Mouse (Mus musculus) liver, embryonic 12.5 days (tissue): Measurements from ENCODE around the gene Tapt1. TPM values are rescaled to one million over a fixed set of nuclear protein-coding genes. Genes with fewer than 3 reads are reported as not detected.

Experiments
- ATAC-seq: fragments of 200-750 bp; cut with Nextera tagmentation; 2 replicates; pipeline ENCODE4 v1.8.0; 2017; ENCODE audit warnings: moderate number of reproducible peaks, mild to moderate bottlenecking, moderate library complexity
- H3K27ac ChIP-seq: fragments of 300-500 bp; sonication (generic); 2 replicates; pipeline ENCODE4 v1.5.1; 2016; ENCODE audit warnings: mild to moderate bottlenecking
- H3K27me3 ChIP-seq: fragments of 300-500 bp; sonication (generic); replicated peaks from 2 replicates; pipeline ENCODE4 v1.6.1; 2016; ENCODE audit warnings: mild to moderate bottlenecking, moderate library complexity
- H3K36me3 ChIP-seq: fragments of 300-500 bp; sonication (generic); 2 replicates; pipeline ENCODE4 v1.6.1; 2016; ENCODE audit warnings: mild to moderate bottlenecking, moderate library complexity
- H3K4me1 ChIP-seq: fragments of 300-500 bp; sonication (generic); 2 replicates; pipeline ENCODE4 v1.6.1; 2016
- H3K4me2 ChIP-seq: fragments of 300-500 bp; sonication (generic); 2 replicates; pipeline ENCODE4 v1.6.1; 2016; ENCODE audit warnings: mild to moderate bottlenecking, moderate library complexity
- H3K4me3 ChIP-seq: fragments of 300-500 bp; sonication (generic); 2 replicates; pipeline ENCODE4 v1.5.1; 2016; ENCODE audit warnings: mild to moderate bottlenecking, moderate library complexity
- H3K9ac ChIP-seq: fragments of 300-500 bp; sonication (generic); 2 replicates; pipeline ENCODE4 v1.6.1; 2016; ENCODE audit warnings: mild to moderate bottlenecking, moderate library complexity
- H3K9me3 ChIP-seq: fragments of 300-500 bp; sonication (generic); replicated peaks from 2 replicates; pipeline ENCODE4 v1.6.1; 2016; ENCODE audit warnings: mild to moderate bottlenecking, moderate library complexity
- WGBS: fragments of 180-500 bp; shearing (Covaris S2); methylation state at CpG from one replicate; pipeline ENCODE4 v1.1.7; 2016; ENCODE audit not compliant: insufficient replicate concordance; 5-methylcytosine and 5-hydroxymethylcytosine counted together
- polyA plus RNA-seq: library from polyadenylated mRNA; unstranded; fragments of >200 nt; fragmentation: Nextera tagmentation; extraction: Ambion mirVana; gene quantifications from 2 replicates; pipeline ENCODE4 v1.2.1, GENCODE M21; 2016

Tapt1 gene
- polyA plus RNA-seq, 1 experiment from 2014 or later: 46.0 TPM

- no peaks in the 10 kb centered on the region for H3K9me3 ChIP-seq
- peak overlapping the region; percentile 27; the same call in 1 of the 2 replicates for H3K9ac ChIP-seq
- 0 out of 2 replicates have a peak, but pooled peaks cover 3% of the 10 kb centered on the region for H3K36me3 ChIP-seq
- H3K4me3 ChIP-seq: no peak overlapping the region; the same call in 1 of the 2 replicates
- H3K4me2 ChIP-seq: peak overlapping the region; percentile 81
- H3K27me3 ChIP-seq: no peaks in the 10 kb centered on the region
- peaks cover 40% of the 10 kb centered on the region for H3K4me1 ChIP-seq
- no peak overlapping the region for H3K27ac ChIP-seq
- no peak for ATAC-seq
- WGBS: 64% methylated on average over 1 of the region's 1 CpGs
Observed at GRCm38 (mm10) chr5:44228323-44228722, 1.9 kb upstream of the Tapt1 start.

DNA sequence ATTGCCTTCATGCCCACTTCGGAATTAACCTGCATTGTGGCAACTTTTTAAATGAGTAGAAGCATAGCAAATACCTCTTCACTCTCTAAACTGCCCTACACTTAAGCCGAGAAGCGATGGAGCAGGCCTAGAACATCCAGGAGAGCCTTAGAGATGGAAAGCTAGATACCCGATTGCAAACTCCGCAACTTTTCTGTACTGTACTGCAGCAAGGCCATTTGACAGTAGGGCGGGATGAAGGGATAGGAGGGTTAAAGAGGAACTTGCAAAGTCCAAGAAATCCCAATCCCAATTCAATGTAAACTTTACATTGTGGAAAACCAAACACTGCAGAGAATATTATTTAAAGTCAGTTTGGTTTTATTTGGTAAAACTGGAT is 1.0 kb upstream of the Tapt1 start:
- 5% methylated on average over 6 of the region's 6 CpGs for WGBS
- ATAC-seq: no peak
- peak overlapping the region; percentile 81 for H3K4me2 ChIP-seq
- H3K4me3 ChIP-seq: peak overlapping the region; percentile 96
- H3K27me3 ChIP-seq: no peaks in the 10 kb centered on the region
- no peaks in the 10 kb centered on the region for H3K9me3 ChIP-seq
- peaks cover 49% of the 10 kb centered on the region for H3K4me1 ChIP-seq
- H3K9ac ChIP-seq: peak overlapping the region; percentile 99
- peak overlapping the region; percentile 91 for H3K27ac ChIP-seq
- H3K36me3 ChIP-seq: peaks cover 8% of the 10 kb centered on the region; the same call in 1 of the 2 replicates

DNA sequence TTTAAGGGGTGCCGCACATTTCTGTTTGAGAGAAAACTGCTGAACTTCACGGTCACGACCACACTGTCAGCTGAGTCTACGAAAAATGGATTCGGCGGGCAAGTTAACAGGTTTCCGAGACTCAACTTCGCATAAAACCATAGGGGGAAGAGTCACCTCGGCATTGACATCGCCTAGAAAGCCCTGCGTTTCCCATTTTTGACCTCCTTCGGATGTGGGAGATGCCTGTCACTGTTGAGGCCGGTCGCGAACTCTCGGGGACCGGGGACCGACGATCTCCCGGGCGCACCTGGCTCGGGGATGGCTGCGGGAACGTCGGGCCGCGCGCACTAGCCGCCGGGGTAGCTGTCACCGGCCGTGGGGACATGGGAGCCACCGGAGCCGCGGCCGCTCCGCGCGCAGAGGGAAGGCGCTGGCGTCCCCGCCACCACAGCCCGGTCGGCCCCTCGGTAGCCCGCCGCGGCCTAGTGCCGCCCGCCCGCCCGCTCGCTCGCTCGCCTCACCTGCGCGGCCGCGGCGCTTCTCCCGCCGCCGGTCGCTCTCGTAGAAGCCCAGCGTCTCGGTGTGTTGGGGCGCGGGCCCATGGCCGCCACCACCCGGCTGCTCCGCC is 410 bp downstream of the Tapt1 start:
- peak overlapping the region; percentile 96 for H3K4me3 ChIP-seq
- ATAC-seq: peak; percentile 53
- H3K27ac ChIP-seq: peak overlapping the region; percentile 91
- under 1% methylated on average over 55 of the region's 72 CpGs for WGBS
- H3K4me1 ChIP-seq: peaks cover 59% of the 10 kb centered on the region
- no peaks in the 10 kb centered on the region for H3K9me3 ChIP-seq
- H3K36me3 ChIP-seq: peaks cover 11% of the 10 kb centered on the region; the same call in 1 of the 2 replicates
- H3K27me3 ChIP-seq: no peaks in the 10 kb centered on the region
- H3K4me2 ChIP-seq: peak overlapping the region; percentile 76
- H3K9ac ChIP-seq: peak overlapping the region; percentile 99

GRCm38 (mm10) chr5:44224916-44225600 is 1.4 kb downstream of the Tapt1 start:
- Histone ChIP-seq H3K27ac (peak overlapping the region; percentile 91), H3K36me3 (peaks cover 13% of the 10 kb centered on the region; the same call in 1 of the 2 replicates), H3K9me3 (no peaks in the 10 kb centered on the region), H3K4me1 (peaks cover 67% of the 10 kb centered on the region), H3K4me3 (peak overlapping the region; percentile 96), H3K9ac (peak overlapping the region; percentile 99), H3K4me2 (peak overlapping the region; percentile 76), H3K27me3 (no peaks in the 10 kb centered on the region)
- no peak for ATAC-seq
- WGBS: 53% methylated on average over 4 of the region's 4 CpGs

GRCm38 (mm10) chr5:44224251-44224650 is 2.2 kb downstream of the Tapt1 start:
- peak overlapping the region; percentile 99 for H3K9ac ChIP-seq
- WGBS: 18% methylated on average over 6 of the region's 6 CpGs
- no peak for ATAC-seq
- H3K27ac ChIP-seq: peak overlapping the region; percentile 91
- peak overlapping the region; percentile 76 for H3K4me2 ChIP-seq
- peak overlapping the region; percentile 96 for H3K4me3 ChIP-seq
- no peaks in the 10 kb centered on the region for H3K9me3 ChIP-seq
- H3K4me1 ChIP-seq: peaks cover 72% of the 10 kb centered on the region
- no peaks in the 10 kb centered on the region for H3K27me3 ChIP-seq
- peaks cover 21% of the 10 kb centered on the region; the same call in 1 of the 2 replicates for H3K36me3 ChIP-seq

DNA sequence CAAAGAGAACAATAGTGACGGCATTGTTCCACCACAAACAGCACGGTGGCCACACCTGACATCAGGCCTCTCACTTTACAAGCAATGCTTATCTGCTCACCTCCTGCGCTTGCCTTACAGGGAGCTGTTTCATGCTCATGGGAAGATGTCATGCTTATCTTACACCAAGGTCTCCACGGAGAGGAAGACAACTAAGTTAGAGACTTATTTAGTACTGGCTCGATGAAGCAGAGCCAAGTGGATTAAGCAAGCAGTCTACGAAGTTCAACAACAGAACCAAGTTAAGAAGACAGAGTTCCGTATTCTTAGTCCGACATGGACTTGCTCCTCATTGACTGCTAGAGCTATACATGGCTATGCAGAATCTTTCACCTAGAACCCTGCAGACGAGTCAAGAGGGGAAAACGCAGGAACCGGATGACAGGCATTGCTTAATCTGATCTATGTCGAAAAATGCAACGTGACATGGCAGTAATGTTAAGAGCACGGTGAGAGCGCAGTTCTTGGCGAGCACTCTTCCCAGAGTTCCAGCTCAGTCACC is 3.0 kb downstream of the Tapt1 start:
- peaks cover 70% of the 10 kb centered on the region for H3K4me1 ChIP-seq
- H3K27ac ChIP-seq: peak overlapping the region; percentile 76
- H3K9me3 ChIP-seq: no peaks in the 10 kb centered on the region
- peak overlapping the region; percentile 76 for H3K4me2 ChIP-seq
- peaks cover 27% of the 10 kb centered on the region for H3K36me3 ChIP-seq
- ATAC-seq: peak; percentile 70
- peak overlapping the region; percentile 96 for H3K4me3 ChIP-seq
- H3K9ac ChIP-seq: peak overlapping the region; percentile 33; the same call in 1 of the 2 replicates
- no peaks in the 10 kb centered on the region for H3K27me3 ChIP-seq
- 33% methylated on average over 16 of the region's 16 CpGs for WGBS

DNA sequence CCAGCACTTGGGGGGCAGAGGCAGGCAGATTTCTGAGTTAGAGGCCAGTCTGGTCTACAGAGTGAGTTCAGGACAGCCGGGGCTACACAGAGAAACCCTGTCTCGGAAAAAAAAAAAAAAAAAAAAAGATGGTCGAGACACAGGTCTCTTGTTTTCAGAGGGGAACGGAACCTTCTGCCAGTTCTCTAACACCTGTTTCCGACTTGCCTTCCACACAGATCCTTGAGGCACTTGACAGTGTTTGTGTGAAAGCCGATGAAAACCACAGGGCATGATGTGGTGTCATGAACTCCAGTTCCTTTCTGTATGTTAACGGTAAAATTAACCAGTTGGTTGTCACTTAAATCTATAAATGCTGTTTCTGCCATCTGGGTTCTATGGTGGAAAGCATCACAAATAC is 6.0 kb downstream of the Tapt1 start:
- H3K4me2 ChIP-seq: no peak overlapping the region
- no peak overlapping the region for H3K27ac ChIP-seq
- no peaks in the 10 kb centered on the region for H3K27me3 ChIP-seq
- 65% methylated on average over 7 of the region's 7 CpGs for WGBS
- ATAC-seq: no peak
- peaks cover 54% of the 10 kb centered on the region for H3K36me3 ChIP-seq
- H3K4me1 ChIP-seq: peaks cover 81% of the 10 kb centered on the region
- no peak overlapping the region for H3K4me3 ChIP-seq
- no peaks in the 10 kb centered on the region for H3K9me3 ChIP-seq
- no peak overlapping the region for H3K9ac ChIP-seq

GRCm38 (mm10) chr5:44219871-44220270 is 6.6 kb downstream of the Tapt1 start:
- peaks cover 84% of the 10 kb centered on the region for H3K4me1 ChIP-seq
- peaks cover 60% of the 10 kb centered on the region for H3K36me3 ChIP-seq
- WGBS: 76% methylated on average over 4 of the region's 4 CpGs

DNA sequence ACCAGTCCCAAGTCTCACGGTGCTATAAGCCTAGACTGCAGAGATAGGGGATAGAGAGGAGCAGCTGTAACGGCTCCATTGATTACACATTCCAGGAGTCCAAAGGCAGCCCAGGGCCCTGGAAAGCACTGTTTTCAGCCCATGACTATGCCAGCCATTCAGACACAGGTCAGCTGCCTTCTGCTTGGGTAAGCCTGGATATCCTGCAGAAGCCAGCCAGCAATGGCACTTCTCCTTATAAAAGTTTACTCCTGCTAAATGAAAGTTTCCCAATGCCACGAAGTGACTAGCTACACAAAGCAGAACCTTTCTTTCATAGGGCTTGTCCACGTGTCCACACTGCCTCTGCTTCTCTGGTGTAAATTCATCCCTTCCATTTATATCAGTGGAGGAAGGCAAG is 7.9 kb downstream of the Tapt1 start:
- peaks cover 80% of the 10 kb centered on the region for H3K4me1 ChIP-seq
- WGBS: 63% methylated on average over 4 of the region's 4 CpGs
- H3K4me3 ChIP-seq: no peak overlapping the region
- no peaks in the 10 kb centered on the region for H3K9me3 ChIP-seq
- H3K9ac ChIP-seq: no peak overlapping the region
- no peak for ATAC-seq
- H3K4me2 ChIP-seq: no peak overlapping the region
- no peak overlapping the region for H3K27ac ChIP-seq
- H3K27me3 ChIP-seq: no peaks in the 10 kb centered on the region
- peaks cover 64% of the 10 kb centered on the region for H3K36me3 ChIP-seq

More at GRCm38 (mm10) chr5:44219871-44220270, 6.6 kb downstream of the Tapt1 start:
- H3K9ac ChIP-seq: no peak overlapping the region
- no peak for ATAC-seq
- H3K9me3 ChIP-seq: no peaks in the 10 kb centered on the region
- H3K27ac ChIP-seq: no peak overlapping the region
- no peak overlapping the region for H3K4me3 ChIP-seq
- no peak overlapping the region for H3K4me2 ChIP-seq
- no peaks in the 10 kb centered on the region for H3K27me3 ChIP-seq

DNA sequence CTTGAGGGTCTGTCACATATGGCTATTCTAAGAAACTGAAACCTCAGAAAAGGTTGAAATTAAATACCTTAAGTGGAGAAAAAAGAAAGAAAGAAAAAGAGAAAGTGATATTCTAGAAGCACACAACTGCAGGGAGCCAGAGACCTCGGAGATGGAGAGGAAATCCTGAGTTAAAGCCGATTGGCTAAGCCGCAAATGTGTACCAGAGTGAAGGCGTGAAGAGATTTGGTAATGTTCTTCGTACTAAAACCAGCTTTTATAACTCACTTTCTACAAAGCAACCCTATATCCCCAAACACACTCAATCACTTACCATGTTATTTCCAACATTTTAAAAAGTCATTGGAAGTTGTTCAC is 8.8 kb downstream of the Tapt1 start:
- no peak overlapping the region for H3K4me2 ChIP-seq
- 83% methylated on average over 5 of the region's 5 CpGs for WGBS
- no peak overlapping the region for H3K4me3 ChIP-seq
- H3K36me3 ChIP-seq: peaks cover 64% of the 10 kb centered on the region
- no peaks in the 10 kb centered on the region for H3K9me3 ChIP-seq
- H3K9ac ChIP-seq: no peak overlapping the region
- no peaks in the 10 kb centered on the region for H3K27me3 ChIP-seq
- H3K4me1 ChIP-seq: peaks cover 72% of the 10 kb centered on the region
- no peak for ATAC-seq
- H3K27ac ChIP-seq: no peak overlapping the region

DNA sequence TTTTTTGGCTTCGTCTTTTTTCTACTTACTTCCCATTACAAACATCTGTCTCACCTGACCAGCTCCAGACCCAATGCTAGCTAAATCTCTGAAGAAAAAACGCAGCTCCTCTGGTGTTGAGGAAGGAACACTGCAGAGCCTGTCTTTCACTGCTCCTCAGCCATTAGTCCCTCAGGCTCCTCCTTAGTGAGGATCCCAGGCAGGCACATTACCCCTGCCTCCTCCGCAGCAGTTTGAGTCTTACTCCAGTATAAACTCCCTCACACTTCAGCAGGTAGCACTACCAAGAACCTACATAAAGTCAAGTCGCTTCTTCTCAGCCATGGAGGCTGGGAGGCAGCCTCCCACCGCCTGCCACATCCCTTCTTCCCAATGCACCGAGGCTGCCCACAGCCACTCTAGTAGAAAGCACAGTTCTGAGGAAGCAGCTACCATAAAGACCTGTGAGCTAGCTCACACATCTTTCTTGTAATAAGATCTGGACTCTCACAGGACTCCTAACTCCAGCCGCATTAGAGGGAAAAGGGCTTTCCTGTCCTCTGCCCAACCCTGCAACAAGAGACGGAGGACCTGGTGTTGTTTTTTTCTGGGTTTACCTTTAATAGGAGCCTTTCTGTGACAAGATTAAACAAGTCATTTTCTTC is 9.3 kb downstream of the Tapt1 start:
- no peak for ATAC-seq
- peaks cover 67% of the 10 kb centered on the region for H3K36me3 ChIP-seq
- H3K27ac ChIP-seq: no peak overlapping the region
- H3K27me3 ChIP-seq: no peaks in the 10 kb centered on the region
- 82% methylated on average over 8 of the region's 8 CpGs for WGBS
- no peak overlapping the region for H3K4me3 ChIP-seq
- peaks cover 72% of the 10 kb centered on the region for H3K4me1 ChIP-seq
- H3K9me3 ChIP-seq: no peaks in the 10 kb centered on the region
- no peak overlapping the region for H3K4me2 ChIP-seq
- H3K9ac ChIP-seq: no peak overlapping the region

DNA sequence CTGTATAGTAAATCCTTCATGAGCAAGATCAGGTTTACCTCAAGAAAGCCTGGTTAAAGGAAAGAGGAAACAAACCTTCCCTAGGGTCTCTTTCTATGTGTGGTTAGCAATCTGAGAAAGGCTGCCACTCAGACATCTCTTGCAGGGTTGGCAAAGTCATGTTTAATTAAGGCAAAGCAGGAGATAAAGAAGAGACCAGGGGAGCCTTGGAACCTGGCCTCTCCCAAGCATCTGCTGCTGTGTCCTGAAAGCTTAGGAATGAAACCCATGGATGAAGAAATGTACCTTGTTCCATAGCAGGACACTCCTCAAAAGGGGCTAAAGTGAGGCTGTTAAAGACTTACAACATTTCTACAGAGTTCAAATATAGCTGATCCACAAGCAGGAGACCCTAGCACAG is 11.3 kb downstream of the Tapt1 start:
- peaks cover 74% of the 10 kb centered on the region for H3K4me1 ChIP-seq
- no peak overlapping the region for H3K27ac ChIP-seq
- peaks cover 83% of the 10 kb centered on the region for H3K36me3 ChIP-seq
- no peak for ATAC-seq
- no peak overlapping the region for H3K4me3 ChIP-seq
- no peaks in the 10 kb centered on the region for H3K9me3 ChIP-seq
- H3K4me2 ChIP-seq: no peak overlapping the region
- no peak overlapping the region for H3K9ac ChIP-seq
- H3K27me3 ChIP-seq: no peaks in the 10 kb centered on the region
